Mouse (Mus musculus): ENCODE measurements around the gene Gzme. TPM values are rescaled to one million over a fixed set of nuclear protein-coding genes. Genes with fewer than 3 reads are reported as not detected.

Gzme gene
- polyA plus RNA-seq, 1 experiment from 2014 or later, result not detected

GRCm38 (mm10) chr14:56102386-56102785 lies 18.0 kb downstream of the Gzme start, which contains the start of gene Ctsg:
Ctsg (minus strand) TSS chr14:56102574.
- 81% methylated on average over 10 of the region's 10 CpGs for WGBS
- H3K9me3 ChIP-seq, result no peaks in the 10 kb centered on the region
- H3K4me3 ChIP-seq, result no peak within 1 kb of the TSS
- H3K36me3 ChIP-seq (replicated peaks), result no peaks in the 10 kb centered on the region
- H3K4me1 ChIP-seq, result no peaks in the 10 kb centered on the region
- no peaks in the 10 kb centered on the region for H3K27me3 ChIP-seq (replicated peaks; ENCODE audit: low read depth, poor library complexity, severe bottlenecking)
- DNase-seq (ENCODE audit: low spot score), result no peak
- no peak within 1 kb of the TSS for H3K27ac ChIP-seq (replicated peaks)

GRCm38 (mm10) chr14:56098940-56099339 lies 21.5 kb downstream of the Gzme start:
- Histone ChIP-seq H3K27ac (replicated peaks) (no peak overlapping the region), H3K27me3 (replicated peaks; ENCODE audit: low read depth, poor library complexity, severe bottlenecking) (no peaks in the 10 kb centered on the region), H3K9me3 (no peaks in the 10 kb centered on the region), H3K4me3 (no peak overlapping the region), H3K4me1 (no peaks in the 10 kb centered on the region), H3K36me3 (replicated peaks) (no peaks in the 10 kb centered on the region)
- 80% methylated on average over 4 of the region's 4 CpGs for WGBS
- no peak for DNase-seq (ENCODE audit: low spot score)

- 79% methylated on average over 1 of the region's 1 CpGs for WGBS
- Histone ChIP-seq H3K27me3 (replicated peaks; ENCODE audit: low read depth, poor library complexity, severe bottlenecking) (no peaks in the 10 kb centered on the region), H3K4me1 (no peaks in the 10 kb centered on the region), H3K4me3 (no peak overlapping the region), H3K27ac (replicated peaks) (no peak overlapping the region), H3K36me3 (replicated peaks) (no peaks in the 10 kb centered on the region), H3K9me3 (no peaks in the 10 kb centered on the region)
- DNase-seq (ENCODE audit: low spot score), result no peak
These were observed 22.8 kb downstream of the Gzme start for GRCm38 (mm10) chr14:56097597-56097996.

- H3K27ac ChIP-seq (replicated peaks), result no peak overlapping the region
- H3K9me3 ChIP-seq, result no peaks in the 10 kb centered on the region
- no peak overlapping the region for H3K4me3 ChIP-seq
- no peak for DNase-seq (ENCODE audit: low spot score)
- H3K4me1 ChIP-seq, result no peaks in the 10 kb centered on the region
- no peaks in the 10 kb centered on the region for H3K36me3 ChIP-seq (replicated peaks)
- no peaks in the 10 kb centered on the region for H3K27me3 ChIP-seq (replicated peaks; ENCODE audit: low read depth, poor library complexity, severe bottlenecking)
- WGBS, result 79% methylated on average over 2 of the region's 2 CpGs
These were observed 27.1 kb downstream of the Gzme start for GRCm38 (mm10) chr14:56093353-56093752.

GRCm38 (mm10) chr14:56086711-56087110 lies 33.7 kb downstream of the Gzme start:
- no peak overlapping the region for H3K4me3 ChIP-seq
- 74% methylated on average over 3 of the region's 3 CpGs for WGBS

GRCm38 (mm10) chr14:56085167-56085566 lies 35.3 kb downstream of the Gzme start, which contains the start of gene Mcpt8:
Mcpt8 (minus strand) TSS chr14:56085273.
- Histone ChIP-seq H3K36me3 (replicated peaks) (no peaks in the 10 kb centered on the region), H3K9me3 (no peaks in the 10 kb centered on the region), H3K27me3 (replicated peaks; ENCODE audit: low read depth, poor library complexity, severe bottlenecking) (no peaks in the 10 kb centered on the region), H3K27ac (replicated peaks) (no peak within 1 kb of the TSS), H3K4me1 (no peaks in the 10 kb centered on the region), H3K4me3 (no peak within 1 kb of the TSS)
- 98% methylated on average over 2 of the region's 2 CpGs for WGBS
- no peak for DNase-seq (ENCODE audit: low spot score)

More at GRCm38 (mm10) chr14:56086711-56087110, 33.7 kb downstream of the Gzme start:
- Histone ChIP-seq H3K4me1 (no peaks in the 10 kb centered on the region), H3K9me3 (no peaks in the 10 kb centered on the region), H3K36me3 (replicated peaks) (no peaks in the 10 kb centered on the region), H3K27me3 (replicated peaks; ENCODE audit: low read depth, poor library complexity, severe bottlenecking) (no peaks in the 10 kb centered on the region), H3K27ac (replicated peaks) (no peak overlapping the region)
- no peak for DNase-seq (ENCODE audit: low spot score)

- Histone ChIP-seq H3K4me3 (no peak overlapping the region), H3K27me3 (replicated peaks; ENCODE audit: low read depth, poor library complexity, severe bottlenecking) (no peaks in the 10 kb centered on the region), H3K9me3 (no peaks in the 10 kb centered on the region), H3K27ac (replicated peaks) (no peak overlapping the region), H3K4me1 (no peaks in the 10 kb centered on the region), H3K36me3 (replicated peaks) (no peaks in the 10 kb centered on the region)
- 87% methylated on average over 4 of the region's 4 CpGs for WGBS
- no peak for DNase-seq (ENCODE audit: low spot score)
These were observed 38.4 kb downstream of the Gzme start for GRCm38 (mm10) chr14:56082016-56082415.

Small RNAs within 50 kb of the gene (microRNA-seq; reads per million reads assigned to microRNA genes)
- not detected for gene Mir6949

Other genes with a start within 250 kb of the Gzme start
- 0.09 and 0.15 TPM in 2 replicates for gene Cbln3, start 236.2 kb downstream of the Gzme start, polyA plus RNA-seq (2016; fragmentation: Nextera tagmentation; extraction: Ambion mirVana)
- 31.0 and 33.0 TPM in 2 replicates for gene Khnyn, start 235.7 kb downstream of the Gzme start, polyA plus RNA-seq (2016; fragmentation: Nextera tagmentation; extraction: Ambion mirVana)
- gene Sdr39u1, start 220.3 kb downstream of the Gzme start, polyA plus RNA-seq (2016; fragmentation: Nextera tagmentation; extraction: Ambion mirVana), result 45.5 and 57.5 TPM in 2 replicates
- not detected in 2 replicates for gene Cma1, start 175.9 kb downstream of the Gzme start, polyA plus RNA-seq (2016; fragmentation: Nextera tagmentation; extraction: Ambion mirVana)
- not detected in 2 replicates for gene Cma2, start 169.6 kb downstream of the Gzme start, polyA plus RNA-seq (2016; fragmentation: Nextera tagmentation; extraction: Ambion mirVana)
- not detected in 2 replicates for gene Mcpt1, start 102.7 kb downstream of the Gzme start, polyA plus RNA-seq (2016; fragmentation: Nextera tagmentation; extraction: Ambion mirVana)
- not detected in 2 replicates for gene Mcpt9, start 90.1 kb downstream of the Gzme start, polyA plus RNA-seq (2016; fragmentation: Nextera tagmentation; extraction: Ambion mirVana)
- not detected in 2 replicates for gene Mcpt2, start 78.6 kb downstream of the Gzme start, polyA plus RNA-seq (2016; fragmentation: Nextera tagmentation; extraction: Ambion mirVana)
- not detected in 2 replicates for gene Mcpt4, start 58.3 kb downstream of the Gzme start, polyA plus RNA-seq (2016; fragmentation: Nextera tagmentation; extraction: Ambion mirVana)
- not detected in 2 replicates for gene Mcpt8, start 35.4 kb downstream of the Gzme start, polyA plus RNA-seq (2016; fragmentation: Nextera tagmentation; extraction: Ambion mirVana)
- not detected in 2 replicates for gene Ctsg, start 18.1 kb downstream of the Gzme start, polyA plus RNA-seq (2016; fragmentation: Nextera tagmentation; extraction: Ambion mirVana)
- gene Gzmd, start 12.0 kb upstream of the Gzme start, polyA plus RNA-seq (2016; fragmentation: Nextera tagmentation; extraction: Ambion mirVana), result not detected in 2 replicates
- gene Gzmg, start 39.0 kb upstream of the Gzme start, polyA plus RNA-seq (2016; fragmentation: Nextera tagmentation; extraction: Ambion mirVana), result not detected in 2 replicates
- not detected in 2 replicates for gene Gzmn, start 54.0 kb upstream of the Gzme start, polyA plus RNA-seq (2016; fragmentation: Nextera tagmentation; extraction: Ambion mirVana)
- not detected in 2 replicates for gene Gzmf, start 90.8 kb upstream of the Gzme start, polyA plus RNA-seq (2016; fragmentation: Nextera tagmentation; extraction: Ambion mirVana)
- 0.23 and 0.34 TPM in 2 replicates for gene Gzmc, start 114.0 kb upstream of the Gzme start, polyA plus RNA-seq (2016; fragmentation: Nextera tagmentation; extraction: Ambion mirVana)
- not detected in 2 replicates for gene Gzmb, start 141.6 kb upstream of the Gzme start, polyA plus RNA-seq (2016; fragmentation: Nextera tagmentation; extraction: Ambion mirVana)
- 0.05 TPM in 1 of 2 replicates, not detected in the other for gene Atp12a, start 244.4 kb upstream of the Gzme start, polyA plus RNA-seq (2016; fragmentation: Nextera tagmentation; extraction: Ambion mirVana)

All from embryonic facial prominence, embryonic 10.5 days (tissue).